Mouse (Mus musculus) mammary gland, adult 2 months (tissue): Measurements from ENCODE around the gene Fgf14. TPM values are rescaled to one million over a fixed set of nuclear protein-coding genes. Genes with fewer than 3 reads are reported as not detected.

Source experiments
- polyA plus RNA-seq: library from polyadenylated mRNA; depleted of rRNA; stranded (reverse); fragments of >200 nt; gene quantifications from 2 replicates; pipeline ENCODE4 v1.2.3, GENCODE M21; 2012; ENCODE audit warnings: low replicate concordance; rRNA removed

Fgf14 gene
- 0.29 and 0.49 TPM in 2 replicates for polyA plus RNA-seq

DNA sequence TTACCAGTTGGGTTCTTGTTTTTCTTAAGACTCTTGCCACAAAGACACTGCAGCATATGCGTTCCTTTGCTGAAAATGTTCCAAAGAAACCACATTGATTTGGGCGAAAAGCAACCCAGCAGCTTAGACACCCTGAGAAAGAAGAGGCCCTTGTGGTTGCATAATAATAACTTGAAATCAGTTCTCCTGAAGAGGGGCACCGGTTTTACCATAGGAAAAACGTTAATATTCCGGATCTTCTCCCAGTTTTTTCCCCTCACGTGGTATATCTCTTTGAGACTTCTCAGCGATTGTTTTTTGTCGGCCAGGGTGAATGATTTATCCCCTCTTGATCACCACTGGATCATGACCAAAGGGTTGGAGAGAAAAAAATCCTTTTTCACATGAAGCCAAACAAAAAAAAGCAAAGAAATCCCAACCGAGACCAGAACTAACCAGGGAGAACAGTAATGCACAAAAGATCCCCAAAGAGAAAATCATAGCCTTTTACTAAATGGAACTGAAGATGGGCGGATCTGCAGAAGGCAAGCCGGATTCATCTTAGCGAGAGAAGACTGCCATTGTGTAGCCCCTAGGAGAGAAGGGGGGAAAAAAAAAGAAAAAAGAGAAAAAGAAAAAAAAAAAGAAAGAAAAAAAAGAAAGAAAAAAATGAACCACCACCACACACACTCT is at the start of gene Fgf14:
Gene Fgf14, minus strand, starts transcription at position 622 of the 672 bp plus-strand sequence.

